Mouse (Mus musculus): ENCODE data around the gene Siglecg. TPM values are rescaled to one million over a fixed set of nuclear protein-coding genes. Genes with fewer than 3 reads are reported as not detected.

The Siglecg gene
- polyA plus RNA-seq, 1 experiment = 11.8 TPM

GRCm38 (mm10) chr7:43451726-43452125 lies 43.7 kb downstream of the Siglecg start:
- H3K4me1 ChIP-seq (ENCODE audit: control insufficient read depth, insufficient read depth, insufficient read length, low read length) = peaks cover 13% of the 10 kb centered on the region
- H3K36me3 ChIP-seq (ENCODE audit: control insufficient read depth, insufficient read depth, low read length) = peaks cover 20% of the 10 kb centered on the region
- no peaks in the 10 kb centered on the region for H3K27me3 ChIP-seq (ENCODE audit: control insufficient read depth, insufficient read depth, low read length)
- H3K4me3 ChIP-seq (ENCODE audit: low read depth, low read length) = no peak overlapping the region
- no peak for TF ChIP-seq POLR2A (IDR thresholded peaks at IDR 0.05; ENCODE audit: low read depth, low read length)
- TF ChIP-seq CTCF (IDR thresholded peaks at IDR 0.05; ENCODE audit: extremely low read depth, insufficient read length, insufficient replicate concordance, low read depth, low read length) = no peak
- 91% methylated on average over 11 of the region's 11 CpGs for WGBS
- no peak overlapping the region for H3K27ac ChIP-seq (ENCODE audit: insufficient read depth, low read depth, low read length)

GRCm38 (mm10) chr7:43452609-43453008 lies 44.6 kb downstream of the Siglecg start:
- no peak for TF ChIP-seq CTCF (IDR thresholded peaks at IDR 0.05; ENCODE audit: extremely low read depth, insufficient read length, insufficient replicate concordance, low read depth, low read length)
- no peak for TF ChIP-seq POLR2A (IDR thresholded peaks at IDR 0.05; ENCODE audit: low read depth, low read length)
- peaks cover 13% of the 10 kb centered on the region for H3K4me1 ChIP-seq (ENCODE audit: control insufficient read depth, insufficient read depth, insufficient read length, low read length)
- no peak overlapping the region for H3K4me3 ChIP-seq (ENCODE audit: low read depth, low read length)
- peaks cover 28% of the 10 kb centered on the region for H3K36me3 ChIP-seq (ENCODE audit: control insufficient read depth, insufficient read depth, low read length)
- no peaks in the 10 kb centered on the region for H3K27me3 ChIP-seq (ENCODE audit: control insufficient read depth, insufficient read depth, low read length)
- no peak overlapping the region for H3K27ac ChIP-seq (ENCODE audit: insufficient read depth, low read depth, low read length)
- 51% methylated on average over 4 of the region's 4 CpGs for WGBS

GRCm38 (mm10) chr7:43453599-43454355 lies 45.8 kb downstream of the Siglecg start:
- H3K27ac ChIP-seq (ENCODE audit: insufficient read depth, low read depth, low read length) = peak overlapping the region; percentile 86
- peaks cover 13% of the 10 kb centered on the region for H3K4me1 ChIP-seq (ENCODE audit: control insufficient read depth, insufficient read depth, insufficient read length, low read length)
- H3K27me3 ChIP-seq (ENCODE audit: control insufficient read depth, insufficient read depth, low read length) = no peaks in the 10 kb centered on the region
- H3K36me3 ChIP-seq (ENCODE audit: control insufficient read depth, insufficient read depth, low read length) = peaks cover 28% of the 10 kb centered on the region
- WGBS = 46% methylated on average over 14 of the region's 14 CpGs
- no peak for TF ChIP-seq CTCF (IDR thresholded peaks at IDR 0.05; ENCODE audit: extremely low read depth, insufficient read length, insufficient replicate concordance, low read depth, low read length)
- TF ChIP-seq POLR2A (IDR thresholded peaks at IDR 0.05; ENCODE audit: low read depth, low read length) = no peak
- H3K4me3 ChIP-seq (ENCODE audit: low read depth, low read length) = peak overlapping the region; percentile 19; the same call in 1 of the 2 replicates

GRCm38 (mm10) chr7:43454371-43454770 lies 46.4 kb downstream of the Siglecg start:
- 60% methylated on average over 6 of the region's 6 CpGs for WGBS
- peaks cover 13% of the 10 kb centered on the region for H3K4me1 ChIP-seq (ENCODE audit: control insufficient read depth, insufficient read depth, insufficient read length, low read length)
- peak overlapping the region; percentile 86; the same call in 1 of the 2 replicates for H3K27ac ChIP-seq (ENCODE audit: insufficient read depth, low read depth, low read length)
- no peak overlapping the region for H3K4me3 ChIP-seq (ENCODE audit: low read depth, low read length)
- TF ChIP-seq CTCF (IDR thresholded peaks at IDR 0.05; ENCODE audit: extremely low read depth, insufficient read length, insufficient replicate concordance, low read depth, low read length) = no peak
- no peak for TF ChIP-seq POLR2A (IDR thresholded peaks at IDR 0.05; ENCODE audit: low read depth, low read length)
- no peaks in the 10 kb centered on the region for H3K27me3 ChIP-seq (ENCODE audit: control insufficient read depth, insufficient read depth, low read length)
- peaks cover 28% of the 10 kb centered on the region for H3K36me3 ChIP-seq (ENCODE audit: control insufficient read depth, insufficient read depth, low read length)

GRCm38 (mm10) chr7:43462851-43463250 lies 54.8 kb downstream of the Siglecg start, which contains the start of gene Vsig10l:
TSS of gene Vsig10l (plus strand) at chr7:43463151.
- Histone ChIP-seq H3K36me3 (ENCODE audit: control insufficient read depth, insufficient read depth, low read length) (no peaks in the 10 kb centered on the region; the same call in 1 of the 2 replicates), H3K27me3 (ENCODE audit: control insufficient read depth, insufficient read depth, low read length) (no peaks in the 10 kb centered on the region), H3K27ac (ENCODE audit: insufficient read depth, low read depth, low read length) (no peak within 1 kb of the TSS), H3K4me1 (ENCODE audit: control insufficient read depth, insufficient read depth, insufficient read length, low read length) (peaks cover 6% of the 10 kb centered on the region; the same call in 1 of the 2 replicates), H3K4me3 (ENCODE audit: low read depth, low read length) (no peak within 1 kb of the TSS)
- TF ChIP-seq POLR2A (IDR thresholded peaks at IDR 0.05; ENCODE audit: low read depth, low read length) (no peak), CTCF (IDR thresholded peaks at IDR 0.05; ENCODE audit: extremely low read depth, insufficient read length, insufficient replicate concordance, low read depth, low read length) (no peak)
- WGBS = 46% methylated on average over 4 of the region's 4 CpGs

GRCm38 (mm10) chr7:43463976-43464375 lies 56.0 kb downstream of the Siglecg start:
- Histone ChIP-seq H3K27ac (ENCODE audit: insufficient read depth, low read depth, low read length) (no peak overlapping the region), H3K36me3 (ENCODE audit: control insufficient read depth, insufficient read depth, low read length) (no peaks in the 10 kb centered on the region), H3K4me3 (ENCODE audit: low read depth, low read length) (no peak overlapping the region), H3K27me3 (ENCODE audit: control insufficient read depth, insufficient read depth, low read length) (no peaks in the 10 kb centered on the region), H3K4me1 (ENCODE audit: control insufficient read depth, insufficient read depth, insufficient read length, low read length) (peaks cover 6% of the 10 kb centered on the region; the same call in 1 of the 2 replicates)
- 80% methylated on average over 7 of the region's 7 CpGs for WGBS
- TF ChIP-seq CTCF (IDR thresholded peaks at IDR 0.05; ENCODE audit: extremely low read depth, insufficient read length, insufficient replicate concordance, low read depth, low read length) (no peak), POLR2A (IDR thresholded peaks at IDR 0.05; ENCODE audit: low read depth, low read length) (no peak)

- WGBS = 6% methylated on average over 35 of the region's 35 CpGs
- Histone ChIP-seq H3K27me3 (ENCODE audit: control insufficient read depth, insufficient read depth, low read length) (no peaks in the 10 kb centered on the region), H3K4me1 (ENCODE audit: control insufficient read depth, insufficient read depth, insufficient read length, low read length) (peaks cover 6% of the 10 kb centered on the region; the same call in 1 of the 2 replicates), H3K36me3 (ENCODE audit: control insufficient read depth, insufficient read depth, low read length) (no peaks in the 10 kb centered on the region), H3K4me3 (ENCODE audit: low read depth, low read length) (peak overlapping the region; percentile 68), H3K27ac (ENCODE audit: insufficient read depth, low read depth, low read length) (no peak overlapping the region)
- TF ChIP-seq CTCF (IDR thresholded peaks at IDR 0.05; ENCODE audit: extremely low read depth, insufficient read length, insufficient replicate concordance, low read depth, low read length) = no peak; the same call in 1 of the 2 replicates
- TF ChIP-seq POLR2A (IDR thresholded peaks at IDR 0.05; ENCODE audit: low read depth, low read length) = no peak
Measured at GRCm38 (mm10) chr7:43464864-43465343, 56.9 kb downstream of the Siglecg start.
